Mouse (Mus musculus): ENCODE data around the gene Megf9. TPM values are rescaled to one million over a fixed set of nuclear protein-coding genes. Genes with fewer than 3 reads are reported as not detected.

Gene Megf9
- total and polyA plus RNA-seq, 2 experiments, result 8.6 to 9.9 TPM

- WGBS, result 98% methylated on average over 1 of the region's 1 CpGs
- H3K9ac ChIP-seq (ENCODE audit: low read depth, low read length), result no peak overlapping the region
- H3K79me2 ChIP-seq (ENCODE audit: control insufficient read depth, insufficient read depth, low read length), result no peaks in the 10 kb centered on the region; the same call in 1 of the 2 replicates
- peaks cover 4% of the 10 kb centered on the region for H3K4me1 ChIP-seq (ENCODE audit: control insufficient read depth, insufficient read depth, low read length)
- no peaks in the 10 kb centered on the region for H3K36me3 ChIP-seq (ENCODE audit: control insufficient read depth, insufficient read depth, low read length)
- no peak overlapping the region for H3K4me3 ChIP-seq (ENCODE audit: insufficient read depth, low read depth, low read length)
- DNase-seq (ENCODE audit: extremely low read depth, low read depth, low spot score), result peak; percentile 40
- no peak for TF ChIP-seq POLR2A (IDR thresholded peaks at IDR 0.05; ENCODE audit: extremely low read depth, insufficient read depth, low read length)
- TF ChIP-seq CTCF (IDR thresholded peaks at IDR 0.05; ENCODE audit: low read depth, low read length), result no peak
- no peak overlapping the region for H3K27ac ChIP-seq (replicated peaks; ENCODE audit: insufficient read depth, low read depth, low read length)
- H3K27me3 ChIP-seq (ENCODE audit: control insufficient read depth, insufficient read depth, low read length), result no peaks in the 10 kb centered on the region
Measured at GRCm38 (mm10) chr4:70521506-70522292, 13.1 kb downstream of the Megf9 start.

DNA sequence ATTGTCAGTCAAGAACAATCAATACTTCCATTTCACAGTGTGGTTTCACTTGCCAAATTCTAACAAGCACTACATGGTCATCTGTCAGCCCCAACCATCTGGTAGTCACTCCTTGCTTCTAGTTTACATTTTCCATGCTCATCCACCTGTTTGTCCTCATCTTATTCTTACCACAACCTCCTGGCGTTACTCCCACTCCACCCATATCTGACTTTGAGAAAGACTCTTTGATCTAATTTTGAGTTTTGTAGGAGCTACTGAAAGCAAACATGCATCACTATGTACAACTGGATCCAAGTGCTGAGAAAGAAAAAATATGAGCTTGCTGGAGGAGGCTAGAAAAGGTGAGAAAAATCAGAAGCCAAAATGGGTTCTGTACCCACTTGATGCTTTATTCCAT, 17.1 kb downstream of the Megf9 start:
- no peaks in the 10 kb centered on the region for H3K27me3 ChIP-seq (ENCODE audit: control insufficient read depth, insufficient read depth, low read length)
- no peaks in the 10 kb centered on the region; the same call in 1 of the 2 replicates for H3K79me2 ChIP-seq (ENCODE audit: control insufficient read depth, insufficient read depth, low read length)
- peaks cover 7% of the 10 kb centered on the region for H3K4me1 ChIP-seq (ENCODE audit: control insufficient read depth, insufficient read depth, low read length)
- TF ChIP-seq POLR2A (IDR thresholded peaks at IDR 0.05; ENCODE audit: extremely low read depth, insufficient read depth, low read length), result no peak
- TF ChIP-seq CTCF (IDR thresholded peaks at IDR 0.05; ENCODE audit: low read depth, low read length), result no peak
- no peak overlapping the region for H3K4me3 ChIP-seq (ENCODE audit: insufficient read depth, low read depth, low read length)
- H3K36me3 ChIP-seq (ENCODE audit: control insufficient read depth, insufficient read depth, low read length), result no peaks in the 10 kb centered on the region
- no peak overlapping the region for H3K27ac ChIP-seq (replicated peaks; ENCODE audit: insufficient read depth, low read depth, low read length)
- peak; percentile 51 for DNase-seq (ENCODE audit: extremely low read depth, low read depth, low spot score)
- no peak overlapping the region for H3K9ac ChIP-seq (ENCODE audit: low read depth, low read length)
- 55% methylated on average over 1 of the region's 1 CpGs for WGBS

- Histone ChIP-seq H3K4me1 (ENCODE audit: control insufficient read depth, insufficient read depth, low read length) (peaks cover 7% of the 10 kb centered on the region), H3K4me3 (ENCODE audit: insufficient read depth, low read depth, low read length) (no peak overlapping the region), H3K79me2 (ENCODE audit: control insufficient read depth, insufficient read depth, low read length) (no peaks in the 10 kb centered on the region; the same call in 1 of the 2 replicates), H3K27ac (replicated peaks; ENCODE audit: insufficient read depth, low read depth, low read length) (no peak overlapping the region), H3K9ac (ENCODE audit: low read depth, low read length) (no peak overlapping the region), H3K36me3 (ENCODE audit: control insufficient read depth, insufficient read depth, low read length) (no peaks in the 10 kb centered on the region), H3K27me3 (ENCODE audit: control insufficient read depth, insufficient read depth, low read length) (no peaks in the 10 kb centered on the region)
- 90% methylated on average over 6 of the region's 6 CpGs for WGBS
- no peak for TF ChIP-seq CTCF (IDR thresholded peaks at IDR 0.05; ENCODE audit: low read depth, low read length)
- no peak for TF ChIP-seq POLR2A (IDR thresholded peaks at IDR 0.05; ENCODE audit: extremely low read depth, insufficient read depth, low read length)
- DNase-seq (ENCODE audit: extremely low read depth, low read depth, low spot score), result no peak
Measured at GRCm38 (mm10) chr4:70516289-70516688, 18.5 kb downstream of the Megf9 start.

DNA sequence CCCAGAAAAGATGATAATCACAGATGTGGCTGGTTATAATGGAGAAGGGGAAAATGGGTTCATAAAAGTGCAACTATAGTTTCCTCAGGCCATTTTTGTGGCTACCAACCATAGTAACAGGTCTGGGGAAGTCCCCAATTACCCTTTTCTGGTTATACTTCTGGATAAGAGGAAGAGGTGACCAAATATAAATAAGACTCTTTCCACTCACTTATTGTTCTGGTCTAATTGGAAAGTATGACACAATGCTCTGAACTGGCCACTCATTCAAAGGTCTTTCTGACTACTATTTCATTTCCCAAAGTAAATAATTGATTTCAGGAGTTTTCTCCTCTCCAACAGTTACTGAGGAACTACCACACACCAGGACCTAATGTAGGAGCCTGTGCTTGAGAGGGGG, 19.3 kb downstream of the Megf9 start:
- Histone ChIP-seq H3K27me3 (ENCODE audit: control insufficient read depth, insufficient read depth, low read length) (no peaks in the 10 kb centered on the region), H3K4me1 (ENCODE audit: control insufficient read depth, insufficient read depth, low read length) (peaks cover 7% of the 10 kb centered on the region), H3K36me3 (ENCODE audit: control insufficient read depth, insufficient read depth, low read length) (no peaks in the 10 kb centered on the region), H3K9ac (ENCODE audit: low read depth, low read length) (no peak overlapping the region), H3K4me3 (ENCODE audit: insufficient read depth, low read depth, low read length) (no peak overlapping the region), H3K27ac (replicated peaks; ENCODE audit: insufficient read depth, low read depth, low read length) (no peak overlapping the region), H3K79me2 (ENCODE audit: control insufficient read depth, insufficient read depth, low read length) (no peaks in the 10 kb centered on the region; the same call in 1 of the 2 replicates)
- DNase-seq (ENCODE audit: extremely low read depth, low read depth, low spot score), result peak; percentile 82
- TF ChIP-seq CTCF (IDR thresholded peaks at IDR 0.05; ENCODE audit: low read depth, low read length), result no peak
- TF ChIP-seq POLR2A (IDR thresholded peaks at IDR 0.05; ENCODE audit: extremely low read depth, insufficient read depth, low read length), result no peak

DNA sequence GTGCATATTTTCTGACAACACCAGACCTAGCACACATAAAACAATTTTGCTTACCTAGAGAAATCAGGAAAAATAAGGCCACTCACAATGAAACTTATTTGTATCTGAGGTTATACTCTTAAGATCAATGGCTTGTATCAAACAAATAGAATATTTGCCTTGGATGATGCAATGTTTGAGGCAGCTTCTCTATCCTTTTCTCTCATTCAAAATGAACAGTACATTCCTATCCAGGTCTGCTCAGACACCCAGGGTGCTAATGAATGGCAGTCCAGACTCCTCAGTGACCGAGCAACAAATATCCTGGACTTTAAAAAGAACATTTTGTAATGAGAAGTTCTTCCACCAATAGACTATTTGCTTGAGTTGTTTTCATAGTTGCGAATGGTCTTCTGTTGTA, 24.8 kb downstream of the Megf9 start:
- Histone ChIP-seq H3K9ac (ENCODE audit: low read depth, low read length) (no peak overlapping the region), H3K27ac (replicated peaks; ENCODE audit: insufficient read depth, low read depth, low read length) (no peak overlapping the region)
- DNase-seq (ENCODE audit: extremely low read depth, low read depth, low spot score), result peak; percentile 89

GRCm38 (mm10) chr4:70509565-70509964, 25.2 kb downstream of the Megf9 start:
- no peak for DNase-seq (ENCODE audit: extremely low read depth, low read depth, low spot score)
- Histone ChIP-seq H3K9ac (ENCODE audit: low read depth, low read length) (no peak overlapping the region), H3K79me2 (ENCODE audit: control insufficient read depth, insufficient read depth, low read length) (peaks cover 2% of the 10 kb centered on the region; the same call in 1 of the 2 replicates), H3K27me3 (ENCODE audit: control insufficient read depth, insufficient read depth, low read length) (no peaks in the 10 kb centered on the region), H3K36me3 (ENCODE audit: control insufficient read depth, insufficient read depth, low read length) (no peaks in the 10 kb centered on the region), H3K4me3 (ENCODE audit: insufficient read depth, low read depth, low read length) (no peak overlapping the region), H3K27ac (replicated peaks; ENCODE audit: insufficient read depth, low read depth, low read length) (no peak overlapping the region), H3K4me1 (ENCODE audit: control insufficient read depth, insufficient read depth, low read length) (peaks cover 8% of the 10 kb centered on the region; the same call in 1 of the 2 replicates)
- 19% methylated on average over 2 of the region's 2 CpGs for WGBS
- TF ChIP-seq CTCF (IDR thresholded peaks at IDR 0.05; ENCODE audit: low read depth, low read length), result no peak
- no peak for TF ChIP-seq POLR2A (IDR thresholded peaks at IDR 0.05; ENCODE audit: extremely low read depth, insufficient read depth, low read length)

More for the DNA sequence above, 24.8 kb downstream of the Megf9 start:
- no peaks in the 10 kb centered on the region for H3K36me3 ChIP-seq (ENCODE audit: control insufficient read depth, insufficient read depth, low read length)
- H3K4me3 ChIP-seq (ENCODE audit: insufficient read depth, low read depth, low read length), result no peak overlapping the region
- peaks cover 2% of the 10 kb centered on the region; the same call in 1 of the 2 replicates for H3K79me2 ChIP-seq (ENCODE audit: control insufficient read depth, insufficient read depth, low read length)
- H3K27me3 ChIP-seq (ENCODE audit: control insufficient read depth, insufficient read depth, low read length), result no peaks in the 10 kb centered on the region
- H3K4me1 ChIP-seq (ENCODE audit: control insufficient read depth, insufficient read depth, low read length), result peaks cover 8% of the 10 kb centered on the region; the same call in 1 of the 2 replicates
- TF ChIP-seq CTCF (IDR thresholded peaks at IDR 0.05; ENCODE audit: low read depth, low read length), result no peak
- TF ChIP-seq POLR2A (IDR thresholded peaks at IDR 0.05; ENCODE audit: extremely low read depth, insufficient read depth, low read length), result no peak
- 40% methylated on average over 2 of the region's 2 CpGs for WGBS
